ENCODE assay signal across 8 mouse cellular contexts in genomic region chr1:134406414-134406771, GRCm38 (mm10). TPM values are rescaled to one million over a fixed set of nuclear protein-coding genes. Genes with fewer than 3 reads are reported as not detected.
DNase-seq lines count a peak whose midpoint lies in the region; ATAC-seq and TF ChIP-seq lines count a peak whose summit lies in the region.

No protein-coding gene starts in this region.

- H3K27ac ChIP-seq in heart, adult 2 months, result peak overlapping the region; percentile 76
- H3K27ac ChIP-seq in forebrain, embryonic 13.5 days, result no peak overlapping the region
- peak overlapping the region; percentile 78 for H3K27ac ChIP-seq in liver, embryonic 16.5 days (ENCODE audit: low read length)

- no peak for TF ChIP-seq POLR2A in heart, adult 2 months (IDR thresholded peaks at IDR 0.05; ENCODE audit: insufficient read depth, low read depth, low read length)

- ATAC-seq in forebrain, embryonic 13.5 days, result peak; percentile 41; the same call in 1 of the 2 replicates
- ATAC-seq in liver, embryonic 16.5 days (ENCODE audit: low read depth), result peak; percentile 7; the same call in 1 of the 2 replicates

- H3K36me3 ChIP-seq in heart, adult 2 months (ENCODE audit: control insufficient read depth, insufficient read depth, low read length), result no peaks in the 10 kb centered on the region
- H3K36me3 ChIP-seq in forebrain, embryonic 13.5 days (ENCODE audit: poor library complexity, severe bottlenecking), result peaks cover 34% of the 10 kb centered on the region
- peaks cover 19% of the 10 kb centered on the region for H3K36me3 ChIP-seq in liver, embryonic 16.5 days (ENCODE audit: control insufficient read depth, insufficient read depth)

- H3K79me2 ChIP-seq in heart, adult 2 months (replicated peaks; ENCODE audit: control insufficient read depth, insufficient read depth, low read length), result no peaks in the 10 kb centered on the region

- TF ChIP-seq CTCF in heart, adult 2 months (IDR thresholded peaks at IDR 0.05), result no peak

- intact Hi-C loops in heart, adult 2 months (cut with DNase I), result no loop called here

- H3K4me3 ChIP-seq in heart, adult 2 months, result peak overlapping the region; percentile 95
- peak overlapping the region; percentile 82 for H3K4me3 ChIP-seq in forebrain, embryonic 13.5 days
- H3K4me3 ChIP-seq in liver, embryonic 16.5 days (ENCODE audit: low read depth, low read length), result peak overlapping the region; percentile 80

- H3K9ac ChIP-seq in heart, adult 2 months (ENCODE audit: low read depth, low read length), result peak overlapping the region; percentile 83
- peak overlapping the region; percentile 80 for H3K9ac ChIP-seq in forebrain, embryonic 13.5 days
- peak overlapping the region; percentile 79 for H3K9ac ChIP-seq in liver, embryonic 16.5 days (ENCODE audit: low read depth, low read length)

- H3K4me1 ChIP-seq in heart, adult 2 months (ENCODE audit: control insufficient read depth, insufficient read depth, low read length), result no peaks in the 10 kb centered on the region
- peaks cover 8% of the 10 kb centered on the region for H3K4me1 ChIP-seq in forebrain, embryonic 13.5 days
- peaks cover 10% of the 10 kb centered on the region for H3K4me1 ChIP-seq in liver, embryonic 16.5 days (ENCODE audit: control insufficient read depth, low read depth, low read length)

- no peak for DNase-seq in heart, adult 2 months
- DNase-seq in heart, adult 9 months (ENCODE audit: low spot score in 2 of 2), result no peak
- peak; percentile 10 for DNase-seq in CD4-positive helper T cell, adult 2 months (ENCODE audit: low read depth, low spot score)
- no peak for DNase-seq in embryo, embryonic 10.5 days (ENCODE audit: low spot score)
- no peak for DNase-seq in adipocyte (ENCODE audit: low spot score)
- DNase-seq in right cerebral cortex, postnatal 14 days, result no peak

- H3K9me3 ChIP-seq in forebrain, embryonic 13.5 days (replicated peaks), result no peaks in the 10 kb centered on the region
- no peaks in the 10 kb centered on the region for H3K9me3 ChIP-seq in liver, embryonic 16.5 days (replicated peaks; ENCODE audit: control insufficient read depth, low read length)

- peak overlapping the region; percentile 91 for H3K4me2 ChIP-seq in forebrain, embryonic 13.5 days
- peak overlapping the region; percentile 79 for H3K4me2 ChIP-seq in liver, embryonic 16.5 days (ENCODE audit: low read depth, low read length)

- 32% methylated on average over 8 of the region's 8 CpGs for WGBS in heart, adult 2 months
- 44% methylated on average over 8 of the region's 8 CpGs for WGBS in forebrain, embryonic 13.5 days
- 18% methylated on average over 8 of the region's 8 CpGs for whole genome bisulfite sequencing in liver, embryonic 16.5 days (ENCODE audit: insufficient replicate concordance)

- H3K27me3 ChIP-seq in heart, adult 2 months (ENCODE audit: control insufficient read depth, insufficient read depth, low read length), result no peaks in the 10 kb centered on the region
- H3K27me3 ChIP-seq in forebrain, embryonic 13.5 days, result no peaks in the 10 kb centered on the region
- H3K27me3 ChIP-seq in liver, embryonic 16.5 days (ENCODE audit: control insufficient read depth, insufficient read depth, low read depth, low read length), result no peaks in the 10 kb centered on the region

- TF ChIP-seq EP300 in heart, adult 2 months (IDR thresholded peaks at IDR 0.05; ENCODE audit: insufficient read depth, low read depth, low read length), result no peak

RNA-seq across cellular contexts. Expression of gene Cyb5r1, which starts 1.0 kb away (rescaled TPM):
- total RNA-seq in heart, adult 2 months (2021), result 10 to 100 TPM; 21.0 to 24.1 TPM
- 41.8 and 42.8 TPM in 2 replicates for polyA plus RNA-seq in heart, adult 2 months (2012; rRNA removed)
- polyA plus RNA-seq in forebrain, embryonic 13.5 days (2015; fragmentation: Nextera tagmentation; extraction: Ambion mirVana), result 20.3 and 20.5 TPM in 2 replicates
- polyA plus RNA-seq in liver, embryonic 16.5 days (2015; fragmentation: Nextera tagmentation; extraction: Ambion mirVana), result 18.3 and 19.2 TPM in 2 replicates

RNA-seq across cellular contexts. Expression of gene Adipor1, which starts 8.8 kb away (rescaled TPM):
- total RNA-seq in heart, adult 2 months (2021), result 100 to 1,000 TPM; 140 TPM
- polyA plus RNA-seq in heart, adult 2 months (2012; rRNA removed), result 148 and 177 TPM in 2 replicates
- 57.8 TPM in 2 replicates for polyA plus RNA-seq in forebrain, embryonic 13.5 days (2015; fragmentation: Nextera tagmentation; extraction: Ambion mirVana)
- 163 and 174 TPM in 2 replicates for polyA plus RNA-seq in liver, embryonic 16.5 days (2015; fragmentation: Nextera tagmentation; extraction: Ambion mirVana)

RNA-seq across cellular contexts. Expression of gene 4933406M09Rik, which starts 20.7 kb away (rescaled TPM):
- total RNA-seq in heart, adult 2 months (2021), result not detected
- not detected in 2 replicates for polyA plus RNA-seq in heart, adult 2 months (2012; rRNA removed)
- polyA plus RNA-seq in forebrain, embryonic 13.5 days (2015; fragmentation: Nextera tagmentation; extraction: Ambion mirVana), result not detected in 2 replicates
- not detected in 2 replicates for polyA plus RNA-seq in liver, embryonic 16.5 days (2015; fragmentation: Nextera tagmentation; extraction: Ambion mirVana)

RNA-seq across cellular contexts. Expression of gene Tmem183a, which starts 44.6 kb away (rescaled TPM):
- total RNA-seq in heart, adult 2 months (2021), result 10 to 100 TPM; 17.8 to 18.7 TPM
- 22.9 and 45.8 TPM in 2 replicates for polyA plus RNA-seq in heart, adult 2 months (2012; rRNA removed)
- polyA plus RNA-seq in forebrain, embryonic 13.5 days (2015; fragmentation: Nextera tagmentation; extraction: Ambion mirVana), result 126 and 131 TPM in 2 replicates
- polyA plus RNA-seq in liver, embryonic 16.5 days (2015; fragmentation: Nextera tagmentation; extraction: Ambion mirVana), result 48.7 and 51.6 TPM in 2 replicates

RNA-seq across cellular contexts. Expression of gene Klhl12, which starts 48.9 kb away (rescaled TPM):
- 10 to 100 TPM; 20.2 to 21.8 TPM for total RNA-seq in heart, adult 2 months (2021)
- 9.3 and 15.7 TPM in 2 replicates for polyA plus RNA-seq in heart, adult 2 months (2012; rRNA removed)
- polyA plus RNA-seq in forebrain, embryonic 13.5 days (2015; fragmentation: Nextera tagmentation; extraction: Ambion mirVana), result 34.5 and 37.0 TPM in 2 replicates
- 33.5 and 34.9 TPM in 2 replicates for polyA plus RNA-seq in liver, embryonic 16.5 days (2015; fragmentation: Nextera tagmentation; extraction: Ambion mirVana)
